Mouse (Mus musculus) small intestine, adult 2 months (tissue): Measurements from ENCODE around the gene Cox5b. TPM values are rescaled to one million over a fixed set of nuclear protein-coding genes. Genes with fewer than 3 reads are reported as not detected.

ENCODE experiments used
- H3K27ac ChIP-seq: fragments of 200-500 bp; 2 replicates; pipeline ENCODE4 v1.5.1; 2012; ENCODE audit warnings: low read depth, low read length, control low read depth, inconsistent platforms; ENCODE audit not compliant: insufficient read depth
- H3K27me3 ChIP-seq: fragments of 200-500 bp; 2 replicates; pipeline ENCODE4 v1.6.1; 2012; ENCODE audit warnings: mild to moderate bottlenecking, moderate library complexity, low read length, inconsistent platforms; ENCODE audit not compliant: control insufficient read depth, insufficient read depth
- H3K36me3 ChIP-seq: fragments of 200-500 bp; 2 replicates; pipeline ENCODE4 v1.6.1; 2012; ENCODE audit warnings: mild to moderate bottlenecking, low read length, control low read depth, inconsistent platforms; ENCODE audit not compliant: control insufficient read depth, insufficient read depth
- H3K4me1 ChIP-seq: fragments of 200-500 bp; 2 replicates; pipeline ENCODE4 v1.6.1; 2012; ENCODE audit warnings: low read length, inconsistent platforms, mixed read lengths; ENCODE audit not compliant: control insufficient read depth, insufficient read depth, insufficient read length
- H3K4me3 ChIP-seq: fragments of 200-500 bp; 2 replicates; pipeline ENCODE4 v1.5.1; 2012; ENCODE audit warnings: low read depth, mild to moderate bottlenecking, control low read depth, inconsistent platforms, low read length, moderate library complexity
- CTCF ChIP-seq: fragments of 200-500 bp; IDR thresholded peaks from 2 replicates; pipeline ENCODE4 v1.5.1; 2012; ENCODE audit warnings: low read depth, mild to moderate bottlenecking, control low read depth, inconsistent platforms, low read length, moderate library complexity, mixed read lengths; ENCODE audit not compliant: insufficient replicate concordance, insufficient read length; ENCODE audit errors: extremely low read depth
- POLR2A ChIP-seq: fragments of 200-500 bp; IDR thresholded peaks from 2 replicates; pipeline ENCODE4 v1.6.1; 2012; ENCODE audit warnings: low read depth, mild to moderate bottlenecking, control low read depth, inconsistent platforms, low read length, moderate library complexity
- WGBS: fragments of 180-500 bp; shearing (Covaris S2); methylation state at CpG from one replicate; pipeline ENCODE4 v1.1.7; 2018; 5-methylcytosine and 5-hydroxymethylcytosine counted together
- polyA plus RNA-seq: library from polyadenylated mRNA; depleted of rRNA; stranded (reverse); fragments of >200 nt; gene quantifications from 2 replicates; pipeline ENCODE4 v1.2.3, GENCODE M21; 2012; rRNA removed

Gene Cox5b
- polyA plus RNA-seq, 1 experiment = 1,468 TPM

GRCm38 (mm10) chr1:36739231-36739630 lies 48.0 kb downstream of the Cox5b start:
- TF ChIP-seq CTCF (no peak), POLR2A (no peak)
- Histone ChIP-seq H3K27me3 (peaks cover 6% of the 10 kb centered on the region; the same call in 1 of the 2 replicates), H3K4me1 (no peaks in the 10 kb centered on the region), H3K27ac (no peak overlapping the region), H3K4me3 (no peak overlapping the region), H3K36me3 (no peaks in the 10 kb centered on the region)
- WGBS = 62% methylated on average over 5 of the region's 5 CpGs

- Histone ChIP-seq H3K27me3 (peaks cover 8% of the 10 kb centered on the region; the same call in 1 of the 2 replicates), H3K27ac (no peak overlapping the region), H3K4me3 (no peak overlapping the region), H3K36me3 (no peaks in the 10 kb centered on the region), H3K4me1 (no peaks in the 10 kb centered on the region)
- WGBS = 73% methylated on average over 9 of the region's 9 CpGs
- TF ChIP-seq CTCF (no peak), POLR2A (no peak)
Observed at GRCm38 (mm10) chr1:36743046-36743445, 51.8 kb downstream of the Cox5b start.

Other genes with a start within 250 kb of the Cox5b start
- gene Lman2l, start 246.2 kb upstream of the Cox5b start, polyA plus RNA-seq = 3.9 and 5.5 TPM in 2 replicates
- gene Cnnm4, start 219.8 kb upstream of the Cox5b start, polyA plus RNA-seq = 29.1 and 107 TPM in 2 replicates
- gene Cnnm3, start 179.6 kb upstream of the Cox5b start, polyA plus RNA-seq = 7.1 and 13.0 TPM in 2 replicates
- gene Ankrd23, start 154.6 kb upstream of the Cox5b start, polyA plus RNA-seq = 5.2 and 5.8 TPM in 2 replicates
- gene Gm42417, start 152.0 kb upstream of the Cox5b start, polyA plus RNA-seq = not detected in 2 replicates
- gene Ankrd39, start 144.0 kb upstream of the Cox5b start, polyA plus RNA-seq = 10.3 and 13.5 TPM in 2 replicates
- gene Sema4c, start 133.1 kb upstream of the Cox5b start, polyA plus RNA-seq = 3.4 and 6.0 TPM in 2 replicates
- gene Fam178b, start 8.3 kb upstream of the Cox5b start, polyA plus RNA-seq = 0.29 TPM in 1 of 2 replicates, not detected in the other
- gene 4933424G06Rik, start 18.7 kb downstream of the Cox5b start, polyA plus RNA-seq = not detected in 2 replicates
- gene Actr1b, start 23.0 kb downstream of the Cox5b start, polyA plus RNA-seq = 61.6 and 81.6 TPM in 2 replicates
- gene Zap70, start 70.3 kb downstream of the Cox5b start, polyA plus RNA-seq = 7.1 and 13.1 TPM in 2 replicates